Mouse (Mus musculus): ENCODE data around the gene Amd1. TPM values are rescaled to one million over a fixed set of nuclear protein-coding genes. Genes with fewer than 3 reads are reported as not detected.
A peak's percentile ranks its signal among the peaks of the same experiment; 100 is the strongest.

The Amd1 gene
- polyA plus RNA-seq, 1 experiment from 2014 or later: 56.5 TPM

- ChIA-PET CTCF (interaction anchor here (1.1 kb wide), 1 partner anchor 8 kb away, joined by 4 read pairs; no protein-coding TSS in a partner anchor), POLR2A (no interaction called here)
- TF ChIP-seq CTCF (IDR thresholded peaks at IDR 0.05): no peak
- no peaks in the 10 kb centered on the region for H3K27me3 ChIP-seq
- no peak for DNase-seq (ENCODE audit: low read depth, low spot score)
- ATAC-seq: no peak
- in situ Hi-C loops (cut with MboI; ENCODE audit: low pct_unique_long_range_greater_than_20kb): no loop called here
Measured at GRCm38 (mm10) chr10:40339351-40339964, 37.5 kb upstream of the Amd1 start, which contains the start of gene Cdk19. Gene Cdk19 (plus strand): TSS chr10:40339564.

GRCm38 (mm10) chr10:40332864-40333263, 30.9 kb upstream of the Amd1 start:
- TF ChIP-seq CTCF (IDR thresholded peaks at IDR 0.05): no peak
- ChIA-PET CTCF (interaction anchor here (1.5 kb wide), 1 partner anchor 14 kb away, joined by 4 read pairs; no protein-coding TSS in a partner anchor), POLR2A (no interaction called here)
- no peaks in the 10 kb centered on the region for H3K27me3 ChIP-seq
- ATAC-seq: no peak
- in situ Hi-C loops (cut with MboI; ENCODE audit: low pct_unique_long_range_greater_than_20kb): no loop called here
- DNase-seq (ENCODE audit: low read depth, low spot score): no peak

- ChIA-PET CTCF (no interaction called here), POLR2A (no interaction called here)
- TF ChIP-seq CTCF (IDR thresholded peaks at IDR 0.05): peak; percentile 47
- ATAC-seq (no peak), DNase-seq (ENCODE audit: low read depth, low spot score) (no peak)
- no peaks in the 10 kb centered on the region for H3K27me3 ChIP-seq
- in situ Hi-C loops (cut with MboI; ENCODE audit: low pct_unique_long_range_greater_than_20kb): no loop called here
Measured at GRCm38 (mm10) chr10:40330262-40330661, 28.3 kb upstream of the Amd1 start.

- no peak for TF ChIP-seq CTCF (IDR thresholded peaks at IDR 0.05)
- no peak for ATAC-seq
- POLR2A ChIA-PET: interaction anchor here (1.4 kb wide), 1 partner anchor 17 kb away, joined by 3 read pairs; no protein-coding TSS in a partner anchor
- in situ Hi-C loops (cut with MboI; ENCODE audit: low pct_unique_long_range_greater_than_20kb): no loop called here
- no peaks in the 10 kb centered on the region for H3K27me3 ChIP-seq
- DNase-seq (ENCODE audit: low read depth, low spot score): no peak
- CTCF ChIA-PET: interaction anchor here (0.9 kb wide), 1 partner anchor 25 kb away, joined by 3 read pairs; no protein-coding TSS in a partner anchor
Measured at GRCm38 (mm10) chr10:40328004-40328551, 26.1 kb upstream of the Amd1 start.

- CTCF ChIA-PET: interaction anchor here (1.1 to 1.4 kb wide), 2 partner anchors 9 to 17 kb away, joined by 3 to 4 read pairs; no protein-coding TSS in a partner anchor
- TF ChIP-seq CTCF (IDR thresholded peaks at IDR 0.05): no peak
- no peaks in the 10 kb centered on the region for H3K27me3 ChIP-seq
- ATAC-seq: no peak
- DNase-seq (ENCODE audit: low read depth, low spot score): no peak
- in situ Hi-C loops (cut with MboI; ENCODE audit: low pct_unique_long_range_greater_than_20kb): no loop called here
- POLR2A ChIA-PET: no interaction called here
Measured at GRCm38 (mm10) chr10:40320306-40320705, 18.3 kb upstream of the Amd1 start.

- DNase-seq (ENCODE audit: low read depth, low spot score) (peak; percentile 20), ATAC-seq (peak; percentile 47)
- in situ Hi-C loops (cut with MboI; ENCODE audit: low pct_unique_long_range_greater_than_20kb): no loop called here
- TF ChIP-seq CTCF (IDR thresholded peaks at IDR 0.05): no peak
- POLR2A ChIA-PET: interaction anchor here (1.0 kb wide), 1 partner anchor 12 kb away, joined by 3 read pairs; no protein-coding TSS in a partner anchor
- CTCF ChIA-PET: interaction anchor here (0.9 kb wide), 2 partner anchors 14 to 23 kb away, joined by 4 read pairs; no protein-coding TSS in a partner anchor
- no peaks in the 10 kb centered on the region for H3K27me3 ChIP-seq
Measured at GRCm38 (mm10) chr10:40316841-40317585, 15.0 kb upstream of the Amd1 start.

- ATAC-seq (no peak), DNase-seq (ENCODE audit: low read depth, low spot score) (no peak)
- H3K27me3 ChIP-seq: no peaks in the 10 kb centered on the region
- no peak for TF ChIP-seq CTCF (IDR thresholded peaks at IDR 0.05)
- ChIA-PET POLR2A (no interaction called here), CTCF (interaction anchor here (1.1 kb wide), 1 partner anchor 9 kb away, joined by 3 read pairs; no protein-coding TSS in a partner anchor)
- in situ Hi-C loops (cut with MboI; ENCODE audit: low pct_unique_long_range_greater_than_20kb): no loop called here
Measured at GRCm38 (mm10) chr10:40312781-40313180, 10.8 kb upstream of the Amd1 start.

GRCm38 (mm10) chr10:40309884-40310635, 8.1 kb upstream of the Amd1 start:
- no peak for DNase-seq (ENCODE audit: low read depth, low spot score)
- no peak for ATAC-seq

GRCm38 (mm10) chr10:40307826-40308583, 6.0 kb upstream of the Amd1 start:
- in situ Hi-C loops (cut with MboI; ENCODE audit: low pct_unique_long_range_greater_than_20kb): loop anchor here (5.0 kb wide), 1 partner anchor 39 kb away; no protein-coding TSS in a partner anchor
- POLR2A ChIA-PET: interaction anchor here (0.7 kb wide), 1 partner anchor 49 kb away, joined by 3 read pairs; no protein-coding TSS in a partner anchor
- TF ChIP-seq CTCF (IDR thresholded peaks at IDR 0.05): no peak

More at GRCm38 (mm10) chr10:40309884-40310635, 8.1 kb upstream of the Amd1 start:
- in situ Hi-C loops (cut with MboI; ENCODE audit: low pct_unique_long_range_greater_than_20kb): loop anchor here (5.0 kb wide), 1 partner anchor 37 kb away; no protein-coding TSS in a partner anchor
- CTCF ChIA-PET: interaction anchor here (1.4 kb wide), 1 partner anchor 10 kb away, joined by 4 read pairs; no protein-coding TSS in a partner anchor
- no peaks in the 10 kb centered on the region for H3K27me3 ChIP-seq
- TF ChIP-seq CTCF (IDR thresholded peaks at IDR 0.05): no peak
- POLR2A ChIA-PET: no interaction called here

More at GRCm38 (mm10) chr10:40307826-40308583, 6.0 kb upstream of the Amd1 start:
- CTCF ChIA-PET: no interaction called here
- no peaks in the 10 kb centered on the region for H3K27me3 ChIP-seq
- ATAC-seq (no peak), DNase-seq (ENCODE audit: low read depth, low spot score) (no peak)

All from Patski (cell line).